Mouse (Mus musculus) midbrain, embryonic 14.5 days (tissue): ENCODE measurements around the gene Yars. TPM values are rescaled to one million over a fixed set of nuclear protein-coding genes. Genes with fewer than 3 reads are reported as not detected.

Experiments used
- ATAC-seq: fragments of 200-750 bp; cut with Nextera tagmentation; 2 replicates; pipeline ENCODE4 v1.8.0; 2017; ENCODE audit warnings: moderate number of reproducible peaks, moderate library complexity; ENCODE audit not compliant: low FRiP score, low TSS enrichment
- DNase-seq: peaks from one replicate; pipeline ENCODE4 v3.0.0-alpha.2; 2015
- H3K27ac ChIP-seq: fragments of 300-500 bp; sonication (generic); replicated peaks from 2 replicates; pipeline ENCODE4 v1.5.1; 2014; ENCODE audit warnings: mild to moderate bottlenecking, low read depth, low read length, moderate library complexity
- H3K27me3 ChIP-seq: fragments of 300-500 bp; sonication (generic); 2 replicates; pipeline ENCODE4 v1.6.1; 2014; ENCODE audit warnings: low read length, control low read depth, mixed read lengths; ENCODE audit not compliant: control insufficient read depth, insufficient read depth
- H3K36me3 ChIP-seq: fragments of 300-500 bp; sonication (generic); 2 replicates; pipeline ENCODE4 v1.6.1; 2014; ENCODE audit warnings: low read length, control low read depth; ENCODE audit not compliant: control insufficient read depth, insufficient read depth
- H3K4me1 ChIP-seq: fragments of 300-500 bp; sonication (generic); 2 replicates; pipeline ENCODE4 v1.6.1; 2014; ENCODE audit warnings: mild to moderate bottlenecking, antibody characterized with exemption, low read length, control low read depth; ENCODE audit not compliant: control insufficient read depth, insufficient read depth
- H3K4me2 ChIP-seq: fragments of 300-500 bp; sonication (generic); 2 replicates; pipeline ENCODE4 v1.6.1; 2014; ENCODE audit warnings: mild to moderate bottlenecking, low read length, moderate library complexity
- H3K4me3 ChIP-seq: fragments of 300-500 bp; sonication (generic); replicated peaks from 2 replicates; pipeline ENCODE4 v1.5.1; 2014; ENCODE audit warnings: low read depth, low read length
- H3K9ac ChIP-seq: fragments of 300-500 bp; sonication (generic); replicated peaks from 2 replicates; pipeline ENCODE4 v1.6.1; 2014; ENCODE audit warnings: mild to moderate bottlenecking, low read length, moderate library complexity
- H3K9me3 ChIP-seq: fragments of 300-500 bp; sonication (generic); 2 replicates; pipeline ENCODE4 v1.6.1; 2016; ENCODE audit warnings: low read length, control low read depth, mixed read lengths; ENCODE audit not compliant: control insufficient read depth
- WGBS: fragments of 180-500 bp; shearing (Covaris S2); extraction: QIAGEN DNeasy Blood & Tissue Kit; methylation state at CpG from one replicate; pipeline ENCODE4 v1.1.7; 2014; 5-methylcytosine and 5-hydroxymethylcytosine counted together
- polyA plus RNA-seq: library from polyadenylated mRNA; unstranded; fragments of >200 nt; fragmentation: Nextera tagmentation; extraction: Ambion mirVana; gene quantifications from 2 replicates; pipeline ENCODE4 v1.2.1, GENCODE M21; 2014

Gene Yars
- polyA plus RNA-seq, 1 experiment from 2014 or later = 116 TPM

DNA sequence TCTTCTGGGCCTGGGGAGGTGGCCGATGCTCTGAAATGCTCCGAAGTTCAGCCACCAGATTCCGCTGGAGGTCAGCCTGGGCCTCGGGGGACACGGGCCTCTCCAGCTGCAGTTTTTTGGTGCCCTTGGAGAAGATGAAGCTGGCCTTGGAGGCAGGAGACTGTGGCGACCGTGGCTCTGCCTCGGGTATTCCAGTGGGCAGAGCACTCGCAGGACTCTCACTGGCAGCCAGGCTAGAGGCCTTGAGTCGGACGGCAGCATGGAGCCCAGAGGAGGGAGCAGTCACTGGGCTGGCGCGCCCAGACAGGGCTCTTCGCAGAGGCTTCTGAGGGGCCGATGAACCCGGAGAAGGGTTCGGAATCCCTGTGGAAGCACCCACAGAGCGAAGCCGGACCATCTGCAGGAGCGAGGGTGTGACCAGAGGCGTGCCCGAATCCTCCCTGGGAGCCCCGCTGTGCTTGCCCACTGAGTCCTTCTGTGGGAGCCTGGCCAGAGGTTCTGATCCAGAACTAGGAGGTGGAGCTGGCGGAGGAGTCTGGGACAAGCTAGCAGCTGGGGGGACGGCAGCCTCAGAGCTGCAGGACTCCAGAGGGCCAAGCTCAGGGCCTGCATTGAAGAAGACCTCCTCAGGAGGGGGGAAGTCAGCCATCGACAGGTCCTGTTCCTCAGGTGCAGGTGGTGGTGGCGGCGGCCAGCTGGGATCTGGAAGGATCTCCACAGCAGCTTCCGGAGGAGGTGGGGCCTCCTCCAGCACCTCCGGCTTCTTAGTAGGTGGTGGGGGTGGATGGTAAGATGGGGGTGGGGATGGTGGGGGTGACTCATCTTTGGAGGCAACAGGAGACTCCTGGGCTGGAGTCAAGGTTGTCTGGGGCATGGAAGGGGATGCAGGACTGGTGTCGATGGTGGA is 32.7 kb downstream of the Yars start:
- 72% methylated on average over 31 of the region's 31 CpGs for WGBS
- DNase-seq (no peak), ATAC-seq (no peak)
- no peak overlapping the region for H3K4me2 ChIP-seq
- peaks cover 74% of the 10 kb centered on the region for H3K36me3 ChIP-seq
- H3K27me3 ChIP-seq = no peaks in the 10 kb centered on the region; the same call in 1 of the 2 replicates
- no peak overlapping the region for H3K4me3 ChIP-seq
- H3K27ac ChIP-seq = no peak overlapping the region
- H3K4me1 ChIP-seq = peaks cover 27% of the 10 kb centered on the region
- no peaks in the 10 kb centered on the region for H3K9me3 ChIP-seq
- H3K9ac ChIP-seq = no peak overlapping the region

DNA sequence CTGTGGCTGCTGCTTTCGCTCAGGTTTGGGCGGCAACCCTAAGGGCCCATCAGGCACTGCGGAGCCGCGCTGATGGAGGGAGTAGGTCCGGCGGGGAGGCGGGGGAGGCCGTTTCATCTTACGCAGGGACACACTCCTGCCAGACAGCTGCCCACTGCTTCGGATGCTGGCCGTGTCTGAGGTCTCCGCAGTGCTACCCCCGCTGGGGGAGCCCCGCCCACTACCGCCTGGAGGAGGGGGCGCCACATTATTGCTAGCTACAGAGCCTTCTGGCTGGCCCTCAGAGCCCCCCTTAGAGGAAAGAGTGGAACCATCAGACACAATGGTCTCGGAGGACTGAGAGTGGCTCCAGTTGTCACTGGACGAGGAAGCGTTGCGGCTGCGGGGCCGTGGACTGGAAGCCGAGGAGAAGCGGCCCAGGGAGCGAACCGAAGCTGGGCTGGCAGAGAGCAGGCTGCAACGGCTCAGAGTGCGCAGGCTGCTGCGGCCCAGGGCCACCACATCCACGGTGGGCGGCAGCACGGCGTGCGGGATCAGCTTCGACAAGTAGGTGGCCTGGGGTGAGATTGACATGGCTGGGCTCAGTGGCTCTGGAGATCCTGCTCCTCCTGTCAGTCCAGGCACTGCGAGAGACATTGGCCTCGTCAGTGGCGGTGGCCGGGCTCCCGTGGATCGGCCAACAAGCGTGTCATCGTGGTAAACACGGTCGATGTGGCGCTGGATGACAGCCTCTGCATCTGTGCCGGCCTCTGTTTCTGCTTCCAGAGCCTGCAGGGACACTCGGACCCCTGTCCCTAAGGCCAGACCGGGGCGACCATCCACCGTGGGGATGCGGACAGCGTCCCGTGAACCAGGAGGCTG is 34.1 kb downstream of the Yars start:
- H3K36me3 ChIP-seq = peaks cover 60% of the 10 kb centered on the region
- ATAC-seq = 0 out of 2 replicates have a peak, but pooled peaks have one; percentile 19
- WGBS = 17% methylated on average over 55 of the region's 55 CpGs

DNA sequence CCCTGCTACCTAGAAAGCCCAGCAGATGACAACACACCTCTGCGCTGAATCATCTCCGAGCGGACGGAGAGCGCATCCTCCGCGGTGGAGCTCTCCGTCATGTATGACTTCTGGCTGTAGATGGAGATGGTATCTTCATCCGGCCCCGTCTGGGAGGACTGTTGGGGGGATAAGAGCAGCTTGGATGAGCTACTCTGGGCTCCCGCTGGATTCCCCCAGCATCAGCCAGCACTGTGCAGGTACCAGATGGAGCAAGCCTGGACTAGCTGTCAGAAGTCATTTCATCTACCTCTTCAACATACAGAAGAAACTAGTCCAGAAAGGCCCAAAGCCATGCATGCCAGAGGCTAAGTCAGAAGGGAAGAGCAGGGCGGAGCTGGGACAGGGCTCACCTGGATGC is 35.8 kb downstream of the Yars start:
- no peak for ATAC-seq
- Histone ChIP-seq H3K36me3 (peaks cover 44% of the 10 kb centered on the region), H3K9ac (peak overlapping the region; percentile 26; the same call in 1 of the 2 replicates), H3K27ac (no peak overlapping the region), H3K4me2 (no peak overlapping the region), H3K4me1 (peaks cover 36% of the 10 kb centered on the region), H3K9me3 (no peaks in the 10 kb centered on the region), H3K4me3 (no peak overlapping the region), H3K27me3 (no peaks in the 10 kb centered on the region; the same call in 1 of the 2 replicates)
- WGBS = 95% methylated on average over 12 of the region's 12 CpGs
- DNase-seq = no peak

More for the DNA sequence above, 34.1 kb downstream of the Yars start:
- peak overlapping the region; percentile 41; the same call in 1 of the 2 replicates for H3K27ac ChIP-seq
- H3K4me1 ChIP-seq = peaks cover 36% of the 10 kb centered on the region
- no peaks in the 10 kb centered on the region for H3K9me3 ChIP-seq
- peak; percentile 62 for DNase-seq
- H3K27me3 ChIP-seq = no peaks in the 10 kb centered on the region; the same call in 1 of the 2 replicates
- H3K4me2 ChIP-seq = peak overlapping the region; percentile 53
- peak overlapping the region; percentile 40 for H3K9ac ChIP-seq
- peak overlapping the region; percentile 25 for H3K4me3 ChIP-seq

DNA sequence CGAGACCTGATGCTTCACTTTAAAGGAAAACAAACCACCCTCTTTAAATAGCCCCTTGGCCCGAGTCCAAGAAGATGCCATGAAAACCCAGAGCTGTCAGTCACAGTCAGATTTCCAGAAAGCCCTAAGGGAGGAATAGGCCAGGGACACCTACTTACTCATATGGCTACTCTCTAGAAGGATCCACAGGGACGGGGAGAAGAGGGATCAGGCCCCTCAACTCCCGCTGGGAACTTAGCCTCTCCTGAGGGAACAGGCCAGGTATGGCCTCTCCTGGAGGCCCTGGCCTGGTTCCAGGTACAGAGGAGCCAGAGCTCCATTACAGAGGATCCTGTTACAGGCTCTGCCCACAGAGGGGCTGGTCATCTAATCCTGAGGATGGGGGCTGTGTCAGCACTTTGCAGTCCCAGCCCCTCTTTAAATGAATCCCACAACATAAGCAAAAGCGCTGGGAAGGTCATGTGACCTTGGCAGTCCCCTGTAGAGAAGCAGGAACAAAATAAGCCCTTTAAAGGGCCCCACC is 36.9 kb downstream of the Yars start:
- Histone ChIP-seq H3K36me3 (peaks cover 32% of the 10 kb centered on the region), H3K9me3 (no peaks in the 10 kb centered on the region), H3K27ac (peak overlapping the region; percentile 5; the same call in 1 of the 2 replicates), H3K27me3 (no peaks in the 10 kb centered on the region; the same call in 1 of the 2 replicates), H3K4me3 (peak overlapping the region; percentile 51), H3K9ac (peak overlapping the region; percentile 79), H3K4me1 (peaks cover 36% of the 10 kb centered on the region), H3K4me2 (peak overlapping the region; percentile 69)
- DNase-seq (peak; percentile 56), ATAC-seq (no peak)
- whole genome bisulfite sequencing = 21% methylated on average over 5 of the region's 5 CpGs

DNA sequence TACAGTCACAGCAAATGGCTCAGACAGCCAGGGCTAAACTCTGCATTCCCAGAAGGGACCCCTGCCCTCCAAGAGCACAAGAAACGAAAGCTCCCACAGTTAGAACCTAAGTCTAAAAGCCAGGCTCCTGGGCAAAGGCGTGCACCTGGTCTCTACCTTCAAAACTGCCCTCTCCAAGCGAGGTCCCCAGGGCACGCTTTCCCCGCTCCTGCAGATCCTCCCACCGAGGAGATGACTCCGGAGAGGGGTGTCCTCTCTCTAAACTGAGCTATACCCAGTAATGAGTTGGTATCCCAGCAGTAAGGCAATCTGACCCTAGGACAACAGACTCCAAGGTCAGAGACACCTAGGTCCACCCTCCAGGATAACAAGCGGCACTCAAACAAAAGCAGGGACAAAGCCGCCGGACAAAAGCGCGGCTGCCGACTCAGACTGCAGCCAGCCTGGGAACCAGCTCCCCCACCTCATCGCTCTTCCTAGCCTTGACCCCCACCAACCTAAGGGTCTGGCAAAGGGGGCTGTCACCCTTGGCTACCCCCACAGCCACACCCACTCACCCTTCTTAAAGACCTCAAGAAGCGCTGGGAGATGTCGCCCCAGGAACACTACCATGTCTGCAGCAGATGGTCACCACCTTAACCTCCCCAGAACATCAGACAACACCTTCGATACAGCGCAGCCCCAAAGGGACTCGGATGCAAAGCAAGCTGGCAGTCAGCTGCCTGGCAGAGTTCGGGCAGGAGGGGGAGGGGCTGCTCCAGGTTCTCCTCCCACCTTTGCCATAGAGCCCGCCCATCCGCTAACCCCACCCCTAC is 37.8 kb downstream of the Yars start:
- Histone ChIP-seq H3K9ac (peak overlapping the region; percentile 79), H3K27me3 (no peaks in the 10 kb centered on the region; the same call in 1 of the 2 replicates), H3K27ac (peak overlapping the region; percentile 62), H3K4me3 (peak overlapping the region; percentile 51), H3K4me2 (peak overlapping the region; percentile 69), H3K4me1 (peaks cover 36% of the 10 kb centered on the region), H3K36me3 (peaks cover 24% of the 10 kb centered on the region), H3K9me3 (no peaks in the 10 kb centered on the region)
- ATAC-seq (peak; percentile 46; the same call in 1 of the 2 replicates), DNase-seq (peak; percentile 73)
- 8% methylated on average over 22 of the region's 22 CpGs for WGBS

DNA sequence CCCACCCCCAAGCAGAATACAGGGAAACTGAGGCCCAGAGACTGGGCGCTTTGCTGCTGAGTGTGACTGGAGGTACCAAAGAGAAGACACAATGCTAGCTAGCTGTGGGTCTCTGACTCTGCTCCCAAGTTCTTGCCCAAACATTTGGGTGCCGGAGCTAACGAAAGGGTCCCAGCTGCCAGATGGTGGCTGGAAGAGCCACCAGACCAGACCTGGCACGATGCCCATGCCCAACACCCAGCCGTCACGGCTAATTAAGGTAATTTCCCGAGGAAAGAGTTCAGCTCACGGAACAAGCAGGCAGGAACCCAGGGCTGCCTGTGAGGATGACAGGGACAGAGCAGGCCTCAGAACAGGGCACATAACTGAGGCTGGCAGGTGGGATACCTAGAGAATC is 38.4 kb downstream of the Yars start:
- Histone ChIP-seq H3K4me3 (peak overlapping the region; percentile 51), H3K36me3 (peaks cover 18% of the 10 kb centered on the region), H3K4me1 (peaks cover 36% of the 10 kb centered on the region), H3K9me3 (no peaks in the 10 kb centered on the region), H3K9ac (no peak overlapping the region; the same call in 1 of the 2 replicates), H3K4me2 (peak overlapping the region; percentile 69), H3K27ac (peak overlapping the region; percentile 62; the same call in 1 of the 2 replicates), H3K27me3 (no peaks in the 10 kb centered on the region; the same call in 1 of the 2 replicates)
- ATAC-seq (peak; percentile 9; the same call in 1 of the 2 replicates), DNase-seq (peak; percentile 81)
- WGBS = 20% methylated on average over 8 of the region's 8 CpGs

DNA sequence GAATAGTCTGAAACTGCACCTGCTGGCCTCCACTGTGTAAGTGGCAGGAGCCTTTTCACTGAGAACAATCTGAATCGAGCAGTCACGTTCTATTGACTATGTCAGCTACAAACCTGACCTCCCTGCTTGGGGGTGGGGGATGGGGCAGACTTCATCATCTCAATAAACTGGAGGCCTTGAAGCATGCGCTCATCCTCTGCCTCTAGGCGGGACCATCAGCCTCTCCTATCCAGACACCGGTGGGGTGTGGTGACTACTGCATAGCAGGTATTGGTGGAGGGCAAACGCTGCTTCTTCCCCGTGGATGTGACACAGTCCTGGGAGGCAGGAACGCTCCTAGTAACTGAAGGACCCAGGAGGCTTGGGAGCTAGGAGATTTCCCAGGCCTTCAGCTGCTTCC is 41.4 kb downstream of the Yars start:
- no peak overlapping the region for H3K4me2 ChIP-seq
- WGBS = 55% methylated on average over 8 of the region's 8 CpGs
- no peaks in the 10 kb centered on the region for H3K36me3 ChIP-seq
- H3K27me3 ChIP-seq = no peaks in the 10 kb centered on the region
- peaks cover 22% of the 10 kb centered on the region for H3K4me1 ChIP-seq
- no peak overlapping the region for H3K4me3 ChIP-seq
- DNase-seq = no peak
- no peak overlapping the region for H3K27ac ChIP-seq
- H3K9ac ChIP-seq = no peak overlapping the region
- no peak for ATAC-seq
- H3K9me3 ChIP-seq = no peaks in the 10 kb centered on the region
